Mouse (Mus musculus) c-Kit-positive CD71-negative TER-119-negative erythroid progenitor cells, embryonic 14.5 days (primary cell): ENCODE data around the gene Bpifb9a.
"Not testable (repeated sequence)": the region's sequence is repeated elsewhere in the genome, so short reads cannot be mapped to it uniquely, and the experiment has no call there.

ENCODE experiments used
- DNase-seq: peaks from one replicate; pipeline ENCODE4 v3.0.0-alpha.2; 2013; ENCODE audit warnings: low read depth

The Bpifb9a gene

DNA sequence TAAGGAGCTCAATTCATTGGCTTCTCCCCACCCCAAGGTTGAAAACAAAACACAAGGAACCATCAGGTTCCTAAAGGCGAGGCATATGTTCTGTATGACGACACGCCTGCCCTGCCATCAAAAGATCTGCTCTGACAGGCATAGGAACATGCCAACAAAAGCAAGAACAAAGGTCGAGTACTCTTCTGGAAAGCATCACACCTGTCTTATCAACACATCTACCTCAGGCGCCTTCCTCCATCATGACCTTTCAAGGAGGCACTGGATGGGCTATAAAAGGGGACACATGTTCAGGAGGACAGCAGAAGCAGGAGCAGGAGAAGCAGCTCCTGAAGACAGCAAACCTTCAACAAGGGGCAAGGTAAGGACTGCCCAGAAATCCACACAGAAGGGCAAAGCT lies at the start of gene Bpifb9a:
Gene Bpifb9a, plus strand, starts transcription at position 301 of the 400 bp plus-strand sequence.
- DNase-seq = not testable (repeated sequence)

- DNase-seq = peak; percentile 7
Observed at GRCm38 (mm10) chr2:154209112-154209511, 48.5 kb upstream of the Bpifb9a start.

- DNase-seq = no peak
Observed at GRCm38 (mm10) chr2:154211121-154211520, 46.5 kb upstream of the Bpifb9a start.

DNA sequence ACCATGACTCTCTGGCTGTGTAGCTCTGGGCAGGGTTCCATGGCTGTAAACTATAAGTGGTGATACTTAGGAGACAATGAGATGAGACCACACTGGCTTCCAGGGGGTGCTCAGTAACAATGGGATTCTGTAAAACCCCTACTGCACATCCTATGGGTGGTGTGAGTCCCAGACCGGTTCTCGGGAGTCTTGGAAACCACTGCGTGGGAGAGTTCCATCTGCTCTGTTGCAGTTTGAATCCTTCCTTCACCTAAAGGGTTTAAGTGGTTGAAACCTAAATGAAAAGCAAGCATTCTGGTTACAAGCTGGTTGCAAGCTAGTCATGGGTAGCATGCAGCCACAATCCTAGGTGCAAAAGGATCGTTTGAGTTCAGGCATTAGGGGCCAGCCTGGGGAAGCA lies 45.8 kb upstream of the Bpifb9a start:
- no peak for DNase-seq

DNA sequence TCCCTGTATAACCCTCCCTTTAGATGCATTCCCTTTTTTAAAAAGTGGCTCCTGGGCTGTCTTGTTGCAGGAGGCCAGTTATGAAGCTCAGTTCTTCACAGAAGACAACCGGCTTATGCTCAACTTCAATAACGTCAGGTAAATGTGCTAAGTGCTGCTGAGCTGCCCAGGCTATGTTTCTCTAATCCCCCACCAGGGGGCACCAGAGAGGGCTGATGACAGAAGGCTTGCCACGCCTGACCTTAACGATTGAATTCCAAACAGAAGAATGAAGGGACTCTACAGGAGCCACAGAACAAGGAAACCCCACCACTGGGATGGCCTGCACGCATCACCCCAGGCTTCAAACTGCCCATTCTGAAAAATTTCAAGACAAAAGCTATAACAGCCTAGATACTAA lies 42.5 kb upstream of the Bpifb9a start:
- DNase-seq = peak; percentile 68

- no peak for DNase-seq
Observed at GRCm38 (mm10) chr2:154219950-154220349, 37.7 kb upstream of the Bpifb9a start.

- no peak for DNase-seq
Observed at GRCm38 (mm10) chr2:154223265-154223916, 34.3 kb upstream of the Bpifb9a start, which contains the start of gene Bpifb5. TSS of gene Bpifb5 (plus strand) at chr2:154223742.

DNA sequence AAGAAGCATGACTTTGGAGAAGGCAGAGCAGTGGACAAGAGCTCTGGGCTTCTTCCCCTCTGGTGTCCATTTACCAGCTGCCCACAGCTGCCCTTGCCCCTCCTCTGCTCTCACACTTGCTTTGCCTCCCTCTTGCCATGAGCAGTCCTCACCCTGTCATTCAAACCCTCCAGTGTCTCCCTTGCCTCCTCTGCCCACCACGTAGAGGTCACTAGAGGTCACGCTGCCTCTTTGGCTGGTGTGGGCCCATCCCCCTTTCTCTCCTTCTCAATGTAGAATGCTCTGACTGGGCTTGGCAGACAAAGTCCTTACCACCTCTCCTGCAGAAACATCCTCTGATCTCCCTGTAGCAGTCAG lies 33.8 kb upstream of the Bpifb9a start:
- DNase-seq = no peak

GRCm38 (mm10) chr2:154226991-154227390 lies 30.7 kb upstream of the Bpifb9a start:
- no peak for DNase-seq

DNA sequence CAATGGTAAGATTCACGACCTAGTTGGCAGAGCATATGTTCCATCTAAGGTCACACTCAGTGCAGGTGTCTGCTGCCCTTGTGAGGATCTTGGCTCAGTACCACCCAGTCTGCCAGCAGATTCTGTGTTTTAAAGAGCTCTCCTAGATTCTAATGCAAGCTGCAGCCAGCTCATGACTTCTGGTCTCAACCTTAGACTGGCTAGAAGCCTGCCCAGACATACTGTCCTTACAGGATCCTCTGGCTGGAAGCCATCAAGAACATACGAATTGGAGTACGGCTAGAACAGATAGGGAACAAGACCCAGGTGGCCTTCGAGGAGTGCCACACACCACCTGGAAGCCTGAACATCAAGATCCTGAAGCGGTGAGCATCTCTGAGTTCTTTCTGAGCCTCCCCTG lies 29.8 kb upstream of the Bpifb9a start:
- DNase-seq = no peak

DNA sequence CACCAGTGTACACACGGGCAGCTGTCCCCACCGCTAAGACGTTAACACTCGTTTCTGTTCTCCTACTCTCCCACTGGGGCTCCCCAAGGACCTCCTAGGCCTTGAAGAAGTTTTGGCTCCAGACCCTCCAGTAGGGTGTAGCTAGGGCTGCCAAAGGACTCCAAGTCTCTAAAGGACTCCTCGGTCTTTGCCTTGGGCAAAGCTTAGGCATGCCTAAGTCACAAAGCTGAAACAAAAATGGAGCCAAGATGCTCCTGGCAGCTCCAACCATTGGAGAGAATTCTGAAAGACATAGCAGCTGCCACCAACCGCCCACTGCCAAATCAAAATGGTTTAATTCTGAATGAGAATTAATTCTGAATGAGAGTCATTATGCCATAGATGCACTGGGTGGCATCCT lies 24.2 kb upstream of the Bpifb9a start:
- no peak for DNase-seq

- no peak for DNase-seq
Observed at GRCm38 (mm10) chr2:154240771-154241170, 16.9 kb upstream of the Bpifb9a start.

GRCm38 (mm10) chr2:154242726-154243125 lies 14.9 kb upstream of the Bpifb9a start:
- not testable (repeated sequence) for DNase-seq

GRCm38 (mm10) chr2:154243356-154244036 lies 14.2 kb upstream of the Bpifb9a start:
- DNase-seq = no peak

DNA sequence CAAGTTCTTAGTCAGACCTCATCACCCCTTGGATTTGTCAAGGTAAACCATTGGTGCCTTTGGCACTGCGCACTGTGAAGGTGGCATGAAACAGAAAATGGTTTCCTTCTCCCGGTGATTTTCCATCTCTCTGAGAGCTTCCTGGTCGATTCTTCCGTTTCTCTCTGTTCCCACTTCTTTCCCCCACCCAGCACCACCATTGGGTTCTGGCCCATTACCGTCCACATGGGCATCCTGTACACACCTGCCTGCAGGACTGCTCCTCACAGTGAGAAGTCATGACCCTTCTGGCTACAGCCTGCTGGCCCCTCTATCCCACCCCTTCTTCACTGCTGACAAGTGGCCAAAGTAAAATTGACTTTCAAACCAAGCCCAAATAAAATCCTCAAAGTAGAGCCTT lies 12.3 kb upstream of the Bpifb9a start:
- no peak for DNase-seq

DNA sequence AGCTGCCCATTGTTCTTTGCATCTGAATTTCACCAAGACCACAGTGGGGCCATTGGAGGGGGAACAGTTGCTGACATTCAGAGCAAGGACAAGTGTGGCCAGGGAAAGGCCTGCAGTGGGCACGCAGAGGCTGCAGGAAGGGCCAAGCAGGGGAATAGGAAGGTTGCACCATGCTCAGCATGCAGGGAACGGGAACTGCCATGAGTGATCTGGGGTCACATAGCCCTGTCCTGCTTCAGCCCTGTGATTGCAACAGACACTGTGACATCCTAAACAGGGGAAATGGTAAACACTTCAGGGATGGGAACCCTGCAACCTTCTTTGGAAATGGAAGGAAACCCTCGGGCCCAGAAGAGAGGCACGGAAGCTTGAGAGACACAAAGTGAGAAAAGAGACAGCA lies 2.4 kb upstream of the Bpifb9a start:
- not testable (repeated sequence) for DNase-seq

DNA sequence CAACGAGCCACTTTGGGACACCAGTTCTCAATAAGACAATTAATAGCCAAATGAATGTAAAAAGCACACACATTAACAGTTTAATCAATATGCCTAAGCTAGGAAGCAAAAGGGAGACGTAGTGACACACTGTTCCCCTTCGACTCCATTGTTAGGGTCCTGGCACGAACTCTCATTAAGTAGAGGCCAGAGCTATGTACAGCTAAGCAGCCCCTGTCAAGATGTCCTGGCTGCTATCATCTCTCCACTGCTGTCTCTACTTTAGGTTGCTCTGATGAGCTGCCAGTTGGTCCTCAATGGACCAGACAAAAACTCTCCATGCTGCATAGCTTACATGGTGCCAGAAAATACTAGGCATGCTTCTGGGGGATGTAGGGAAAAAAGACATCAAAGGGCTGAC lies 1.9 kb upstream of the Bpifb9a start:
- no peak for DNase-seq

DNA sequence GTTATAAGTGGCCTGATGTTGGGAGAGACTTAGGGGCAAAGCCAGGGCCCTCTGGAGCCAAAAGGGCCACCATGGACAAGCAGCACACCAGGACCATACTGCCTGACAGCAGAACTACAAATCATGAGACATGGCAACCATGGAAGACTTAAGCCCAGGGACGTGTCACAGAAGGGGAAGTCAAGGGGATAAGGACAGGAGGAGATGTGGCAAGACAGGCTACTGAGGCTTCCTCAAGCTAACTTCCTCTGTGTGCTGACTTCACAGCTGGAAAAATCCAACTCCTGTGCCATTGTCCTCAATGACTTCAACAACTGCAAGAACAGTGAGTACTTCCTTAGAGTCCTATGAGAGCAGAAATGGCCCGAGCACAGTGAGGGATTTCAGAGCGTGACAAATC lies 6.7 kb downstream of the Bpifb9a start:
- not testable (repeated sequence) for DNase-seq

- not testable (repeated sequence) for DNase-seq
Observed at GRCm38 (mm10) chr2:154291866-154292265, 34.2 kb downstream of the Bpifb9a start.

- no peak for DNase-seq
Observed at GRCm38 (mm10) chr2:154292833-154293232, 35.2 kb downstream of the Bpifb9a start.

DNA sequence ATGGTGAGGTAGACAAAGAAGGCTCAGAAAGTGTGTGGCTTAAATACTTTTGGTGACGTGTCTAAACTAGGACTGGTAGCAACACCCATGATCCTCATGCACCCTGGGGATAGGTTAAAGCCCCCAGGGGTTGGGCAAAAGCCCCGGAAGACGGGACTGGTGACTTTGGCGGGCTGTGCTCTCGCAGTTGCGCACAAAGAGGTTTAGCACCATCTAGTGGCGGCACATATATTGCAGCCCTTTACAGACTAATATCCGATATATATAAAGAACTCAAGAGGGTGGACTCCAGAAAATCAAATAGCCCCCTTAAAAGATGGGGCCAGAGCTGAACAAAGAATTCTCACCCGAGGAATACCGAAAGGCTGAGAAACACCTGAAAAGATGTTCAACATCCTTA lies 37.1 kb downstream of the Bpifb9a start:
- DNase-seq = peak; percentile 41

GRCm38 (mm10) chr2:154300496-154300895 lies 42.8 kb downstream of the Bpifb9a start:
- peak; percentile 68 for DNase-seq

- no peak for DNase-seq
Observed at GRCm38 (mm10) chr2:154301763-154302162, 44.1 kb downstream of the Bpifb9a start.

GRCm38 (mm10) chr2:154304604-154305003 lies 47.0 kb downstream of the Bpifb9a start:
- not testable (repeated sequence) for DNase-seq
